Mouse (Mus musculus) olfactory bulb, adult 2 months (tissue): ENCODE data around the gene Ltf.

Source experiments
- CTCF ChIP-seq: fragments of 200-500 bp; IDR thresholded peaks from 2 replicates; pipeline ENCODE4 v1.5.1; 2012; ENCODE audit warnings: low read depth, mild to moderate bottlenecking, low read length, moderate library complexity; ENCODE audit not compliant: insufficient read depth
- POLR2A ChIP-seq: fragments of 200-500 bp; IDR thresholded peaks from 2 replicates; pipeline ENCODE4 v1.6.1; 2012; ENCODE audit warnings: mild to moderate bottlenecking, low read depth, low read length, moderate library complexity; ENCODE audit not compliant: insufficient read depth

DNA sequence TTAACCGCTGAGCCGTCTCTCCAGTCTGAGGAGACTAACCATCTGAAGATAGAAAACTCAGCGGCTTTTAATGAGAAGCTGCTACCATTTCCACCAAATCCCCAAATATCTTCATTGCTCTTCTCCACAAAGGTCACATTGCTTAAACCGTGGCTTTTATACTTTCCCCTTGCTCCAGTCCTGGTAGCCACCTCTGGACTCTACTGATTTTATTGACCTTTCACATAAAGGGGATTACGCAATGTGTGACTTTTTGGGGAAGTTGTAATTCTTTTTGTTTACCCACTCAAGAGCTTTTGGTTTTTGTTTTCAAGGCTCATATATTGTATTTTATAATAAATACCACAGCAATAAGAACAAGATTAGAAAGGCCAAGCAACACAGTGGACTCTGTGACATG, 33.5 kb upstream of the Ltf start:
- TF ChIP-seq CTCF (no peak), POLR2A (no peak)
